Comparison of ENCODE assay signal across 20 mouse cellular contexts in the genomic region with DNA sequence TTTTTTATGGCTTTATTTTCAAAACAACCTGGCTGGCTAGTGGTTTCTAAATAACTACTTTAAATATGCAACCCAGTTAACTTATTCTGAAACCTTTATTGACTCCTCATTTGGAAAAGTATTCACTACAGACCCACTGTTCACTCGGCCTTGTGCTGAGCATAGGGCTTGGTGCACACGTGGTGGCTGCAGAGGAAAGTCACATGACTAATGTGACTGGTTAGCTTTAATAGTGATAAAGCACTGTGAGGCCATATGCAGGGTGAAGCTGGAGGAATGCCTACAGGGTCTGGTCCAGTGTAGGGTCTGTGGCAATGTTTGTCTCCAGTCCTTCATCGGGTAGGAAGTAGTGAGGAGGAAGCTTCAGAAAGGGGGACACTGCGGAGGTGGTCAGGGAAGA.
DNase-seq lines count a peak whose midpoint lies in the region; ATAC-seq lines count a peak whose summit lies in the region.
"Had no signal": no experiment of that assay in that cellular context is flagged by ENCODE, and none has a peak within 500 bp of the region (broad histone marks: within the 10 kb centered on the region; RNA-seq: fewer than 3 reads in every experiment).

No protein-coding gene starts in this region.

- H3K27ac ChIP-seq in kidney, embryonic 15.5 days = no peak overlapping the region
- no peak overlapping the region for H3K27ac ChIP-seq in liver, embryonic 11.5 days (ENCODE audit: low read depth, low read length)
- H3K27ac ChIP-seq in liver, embryonic 12.5 days = no peak overlapping the region
- H3K27ac ChIP-seq in limb, embryonic 12.5 days = no peak overlapping the region
- H3K27ac ChIP-seq: embryonic facial prominence, embryonic 10.5 days; forebrain, embryonic 10.5 days; heart, embryonic 10.5 days; hindbrain, embryonic 10.5 days; hindbrain, embryonic 14.5 days had no signal

- DNase-seq in kidney, postnatal 36 days = no peak
- DNase-seq in liver, embryonic 11.5 days (ENCODE audit: low spot score) = no peak
- DNase-seq: adrenal gland, adult 8-10 months; adrenal gland, postnatal 36 days; cerebellum, adult 2 months; cerebellum, postnatal 10 days; gastrocnemius, postnatal 36 days; heart, adult 18-20 months; heart, postnatal 14 days had no signal

- no peak overlapping the region for H3K4me2 ChIP-seq in kidney, embryonic 15.5 days
- no peak overlapping the region for H3K4me2 ChIP-seq in liver, embryonic 11.5 days
- no peak overlapping the region for H3K4me2 ChIP-seq in liver, embryonic 12.5 days
- H3K4me2 ChIP-seq in limb, embryonic 12.5 days = no peak overlapping the region
- H3K4me2 ChIP-seq: hindbrain, embryonic 14.5 days had no signal

- H3K4me1 ChIP-seq in kidney, embryonic 15.5 days = no peaks in the 10 kb centered on the region
- H3K4me1 ChIP-seq in liver, embryonic 11.5 days (replicated peaks; ENCODE audit: control insufficient read depth, insufficient read depth, low read length) = no peaks in the 10 kb centered on the region
- H3K4me1 ChIP-seq in liver, embryonic 12.5 days = no peaks in the 10 kb centered on the region
- no peaks in the 10 kb centered on the region for H3K4me1 ChIP-seq in limb, embryonic 12.5 days (replicated peaks)
- H3K4me1 ChIP-seq: embryonic facial prominence, embryonic 10.5 days; forebrain, embryonic 10.5 days had no signal

- H3K36me3 ChIP-seq in kidney, embryonic 15.5 days = peaks cover 20% of the 10 kb centered on the region
- no peaks in the 10 kb centered on the region for H3K36me3 ChIP-seq in liver, embryonic 11.5 days (ENCODE audit: control insufficient read depth, insufficient read depth, low read length)
- H3K36me3 ChIP-seq in liver, embryonic 12.5 days = peaks cover 12% of the 10 kb centered on the region; the same call in 1 of the 2 replicates
- peaks cover 27% of the 10 kb centered on the region for H3K36me3 ChIP-seq in limb, embryonic 12.5 days

- H3K9ac ChIP-seq in kidney, embryonic 15.5 days = no peak overlapping the region
- H3K9ac ChIP-seq in liver, embryonic 11.5 days (ENCODE audit: low read depth, low read length) = no peak overlapping the region
- no peak overlapping the region for H3K9ac ChIP-seq in liver, embryonic 12.5 days
- H3K9ac ChIP-seq in limb, embryonic 12.5 days (replicated peaks) = no peak overlapping the region
- H3K9ac ChIP-seq: hindbrain, embryonic 14.5 days had no signal

- peak; percentile 50; the same call in 1 of the 2 replicates for ATAC-seq in kidney, embryonic 15.5 days (replicated peaks; ENCODE audit: low FRiP score)
- ATAC-seq in liver, embryonic 11.5 days (replicated peaks; ENCODE audit: low FRiP score) = peak; percentile 31; the same call in 1 of the 2 replicates
- no peak for ATAC-seq in liver, embryonic 12.5 days
- ATAC-seq in erythroid progenitor cell, adult 5-6 weeks (replicated peaks; ENCODE audit: low FRiP score, poor library complexity, severe bottlenecking) = peak; percentile 52; the same call in 1 of the 2 replicates
- ATAC-seq in limb, embryonic 12.5 days (ENCODE audit: insufficient number of reproducible peaks, insufficient read depth, low FRiP score, low TSS enrichment, low read depth) = peak; percentile 57; the same call in 1 of the 2 replicates
- no peak for ATAC-seq in megakaryocyte, adult 5-6 weeks (ENCODE audit: poor library complexity, severe bottlenecking)
- ATAC-seq: forebrain, embryonic 14.5 days had no signal

- no peaks in the 10 kb centered on the region for H3K9me3 ChIP-seq in kidney, embryonic 15.5 days (replicated peaks)
- no peaks in the 10 kb centered on the region for H3K9me3 ChIP-seq in liver, embryonic 11.5 days (ENCODE audit: control insufficient read depth, low read length)
- H3K9me3 ChIP-seq in liver, embryonic 12.5 days (replicated peaks) = no peaks in the 10 kb centered on the region
- H3K9me3 ChIP-seq in limb, embryonic 12.5 days = no peaks in the 10 kb centered on the region
- H3K9me3 ChIP-seq: embryonic facial prominence, embryonic 10.5 days; forebrain, embryonic 10.5 days; heart, embryonic 10.5 days; hindbrain, embryonic 10.5 days had no signal

- 72% methylated on average over 4 of the region's 4 CpGs for WGBS in kidney, embryonic 15.5 days
- 76% methylated on average over 4 of the region's 4 CpGs for WGBS in liver, embryonic 11.5 days
- WGBS in liver, embryonic 12.5 days (ENCODE audit: insufficient replicate concordance) = 63% methylated on average over 4 of the region's 4 CpGs
- WGBS in limb, embryonic 12.5 days = 60% methylated on average over 4 of the region's 4 CpGs

- H3K4me3 ChIP-seq in kidney, embryonic 15.5 days (replicated peaks) = no peak overlapping the region
- H3K4me3 ChIP-seq in liver, embryonic 11.5 days (ENCODE audit: low read depth, low read length) = no peak overlapping the region
- no peak overlapping the region for H3K4me3 ChIP-seq in liver, embryonic 12.5 days
- H3K4me3 ChIP-seq in limb, embryonic 12.5 days (replicated peaks) = no peak overlapping the region
- H3K4me3 ChIP-seq: embryonic facial prominence, embryonic 10.5 days; forebrain, embryonic 10.5 days; heart, embryonic 10.5 days; hindbrain, embryonic 10.5 days had no signal

- no peaks in the 10 kb centered on the region for H3K27me3 ChIP-seq in kidney, embryonic 15.5 days
- H3K27me3 ChIP-seq in liver, embryonic 11.5 days (replicated peaks; ENCODE audit: control insufficient read depth, insufficient read depth, low read length) = no peaks in the 10 kb centered on the region
- no peaks in the 10 kb centered on the region for H3K27me3 ChIP-seq in liver, embryonic 12.5 days (replicated peaks)
- H3K27me3 ChIP-seq in limb, embryonic 12.5 days = no peaks in the 10 kb centered on the region

Comparison
In these comparisons a context has a peak if more than half of its experiments do, and no peak if none do; other contexts are left out.
1. ATAC-seq: peak in kidney, embryonic 15.5 days (single experiment), liver, embryonic 11.5 days (single experiment), erythroid progenitor cell, adult 5-6 weeks (single experiment) and limb, embryonic 12.5 days (single experiment); none in liver, embryonic 12.5 days (single experiment) and megakaryocyte, adult 5-6 weeks (single experiment).